Mouse (Mus musculus) cerebellum, postnatal 36 days (tissue): ENCODE data around the gene Srrm4.
A peak's percentile ranks its signal among the peaks of the same experiment; 100 is the strongest.

Source experiments
- DNase-seq, 2 experiments: peaks; one replicate each; pipeline ENCODE4 v3.0.0; 2021 to 2022; ENCODE audit warnings: mixed read lengths in 2 of 2

Gene Srrm4

GRCm38 (mm10) chr5:116400042-116400730, 191.4 kb downstream of the Srrm4 start:
- DNase-seq = no peak

DNA sequence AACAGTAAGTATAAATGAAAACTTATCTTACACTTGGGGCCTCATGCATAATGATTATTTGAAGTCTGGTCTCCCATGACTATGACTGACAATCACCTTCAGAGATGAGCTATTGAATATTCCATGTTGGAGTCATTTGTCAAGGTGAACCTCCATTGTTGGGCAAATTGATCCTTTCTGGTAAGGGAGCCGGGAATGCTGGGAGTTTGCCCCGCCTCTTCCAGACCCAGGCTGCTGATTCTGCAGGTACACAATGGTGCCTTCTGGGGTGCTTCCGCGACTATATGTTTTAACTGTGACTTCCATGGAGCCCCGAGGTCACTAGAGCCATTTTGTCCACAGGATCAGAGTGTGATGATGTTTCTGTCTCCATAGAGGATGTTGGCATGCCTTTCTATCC, 195.5 kb downstream of the Srrm4 start:
- no peak for DNase-seq

GRCm38 (mm10) chr5:116392603-116393002, 199.0 kb downstream of the Srrm4 start:
- DNase-seq = no peak

DNA sequence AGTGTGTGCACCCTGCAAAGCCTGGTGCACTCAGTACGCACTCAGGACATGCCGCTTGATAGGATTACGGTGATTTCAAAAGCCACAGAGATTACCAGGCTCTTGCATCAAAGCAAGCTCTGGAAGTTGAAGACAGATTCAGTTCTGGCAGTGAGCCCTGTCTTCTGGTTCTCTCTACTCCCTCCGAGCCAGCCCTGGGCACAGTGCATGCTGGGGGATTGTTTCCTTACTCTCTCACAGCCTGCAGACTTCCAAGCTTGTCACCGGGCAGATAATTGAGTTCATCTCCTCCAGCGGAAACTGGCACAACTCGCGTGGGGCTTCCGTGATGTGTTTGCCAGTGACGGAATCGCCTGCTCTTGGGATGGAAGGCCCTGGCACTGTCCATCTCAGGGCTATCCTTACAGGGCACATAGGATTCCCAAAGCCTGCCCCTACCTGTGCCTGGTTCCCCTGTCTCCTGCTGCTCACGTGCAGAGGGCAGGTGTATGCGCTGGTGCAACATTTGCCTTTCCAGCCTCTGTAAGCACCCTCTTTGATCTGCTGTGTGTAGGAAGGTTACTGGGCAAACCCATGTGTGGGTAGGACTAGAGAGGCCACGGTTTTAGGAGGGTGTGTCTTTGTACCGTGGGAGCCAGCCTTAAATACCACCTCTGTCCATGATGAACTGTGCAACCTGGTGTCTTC, 201.6 kb downstream of the Srrm4 start:
- DNase-seq = peak; percentile 28 to 36

- no peak for DNase-seq
These were observed 202.3 kb downstream of the Srrm4 start for GRCm38 (mm10) chr5:116389321-116389720.
